Mouse (Mus musculus): Measurements from ENCODE around the gene Nlgn2. TPM values are rescaled to one million over a fixed set of nuclear protein-coding genes. Genes with fewer than 3 reads are reported as not detected.

Gene Nlgn2
- total RNA-seq, 2 experiments from 2014 or later: 277 to 281 TPM

DNA sequence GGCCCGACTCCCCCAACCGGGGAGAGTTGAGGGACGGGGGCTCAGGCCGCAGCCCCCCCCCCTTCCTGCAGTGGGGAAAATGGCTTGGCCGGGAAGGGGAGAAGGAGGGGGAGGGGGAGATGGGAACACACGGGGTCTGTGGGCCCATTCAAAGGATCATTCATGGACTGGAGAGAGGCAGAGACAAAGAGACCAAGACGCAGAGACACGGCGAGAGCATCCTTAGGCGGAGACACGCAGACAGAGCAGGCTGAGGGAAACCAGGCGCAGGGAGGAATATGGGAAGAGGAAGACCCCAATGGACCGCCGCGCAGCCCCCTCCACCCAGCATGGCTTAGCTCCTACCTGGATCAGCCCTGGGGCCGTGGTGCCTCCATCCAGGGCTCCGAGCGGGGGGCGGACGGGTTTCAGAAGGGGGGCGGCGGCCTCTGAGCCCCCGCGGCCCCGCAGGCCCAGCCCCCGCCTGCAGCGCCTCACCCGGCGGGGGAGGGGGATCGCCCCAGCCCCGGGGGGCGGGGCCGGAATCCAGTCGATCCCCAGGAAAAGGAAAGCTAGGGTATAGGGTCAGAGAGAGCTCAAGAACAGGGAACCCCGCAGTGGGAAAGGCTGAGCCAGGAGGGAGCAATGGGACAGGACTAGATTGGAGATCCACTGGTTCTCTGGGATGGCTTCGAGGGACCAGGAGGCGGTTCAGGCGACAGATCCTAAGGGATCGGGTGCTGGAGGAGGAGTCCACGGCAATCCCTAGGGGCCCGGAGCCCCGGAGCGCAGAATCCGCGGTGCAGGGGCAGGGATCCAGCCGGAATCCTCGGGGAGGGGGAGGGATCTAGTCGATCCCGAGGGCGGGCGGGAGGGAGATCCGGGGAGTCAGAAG, 644 bp downstream of the Nlgn2 start:
- peak; percentile 44 for DNase-seq (ENCODE audit: low spot score in 2 of 2)
- intact Hi-C loops (cut with DNase I): loop anchor here (2.0 to 5.0 kb wide), 2 partner anchors 34 to 80 kb away; partner anchors contain the start of gene Polr2a

DNA sequence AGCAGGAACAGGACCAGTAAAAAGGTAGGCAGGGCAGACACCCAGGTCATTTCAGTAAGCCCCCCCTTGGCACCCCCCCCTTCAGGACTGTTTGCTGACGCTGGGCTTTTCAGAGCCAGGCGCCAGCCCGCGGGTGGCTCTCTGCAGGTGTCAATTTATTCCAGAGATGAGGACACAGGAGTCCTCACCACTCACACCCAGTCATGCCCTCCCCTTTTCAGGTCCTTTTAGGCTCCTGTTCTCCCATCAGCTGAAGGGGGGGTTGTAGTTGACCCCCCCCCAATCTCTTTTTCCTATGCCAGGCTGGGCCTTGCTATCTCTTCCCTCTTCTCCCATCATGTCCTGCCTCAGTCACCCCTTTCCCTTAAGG, 1.6 kb downstream of the Nlgn2 start:
- intact Hi-C loops (cut with DNase I): loop anchor here (2.0 to 5.0 kb wide), 2 partner anchors 33 to 79 kb away; partner anchors contain the start of gene Polr2a
- DNase-seq (ENCODE audit: low spot score in 2 of 2): no peak

GRCm38 (mm10) chr11:69835326-69835965, 2.1 kb downstream of the Nlgn2 start:
- no peak for DNase-seq (ENCODE audit: low spot score in 2 of 2)
- intact Hi-C loops (cut with DNase I): loop anchor here (5.0 kb wide), 1 partner anchor 78 kb away; the partner anchor contains the start of gene Polr2a

DNA sequence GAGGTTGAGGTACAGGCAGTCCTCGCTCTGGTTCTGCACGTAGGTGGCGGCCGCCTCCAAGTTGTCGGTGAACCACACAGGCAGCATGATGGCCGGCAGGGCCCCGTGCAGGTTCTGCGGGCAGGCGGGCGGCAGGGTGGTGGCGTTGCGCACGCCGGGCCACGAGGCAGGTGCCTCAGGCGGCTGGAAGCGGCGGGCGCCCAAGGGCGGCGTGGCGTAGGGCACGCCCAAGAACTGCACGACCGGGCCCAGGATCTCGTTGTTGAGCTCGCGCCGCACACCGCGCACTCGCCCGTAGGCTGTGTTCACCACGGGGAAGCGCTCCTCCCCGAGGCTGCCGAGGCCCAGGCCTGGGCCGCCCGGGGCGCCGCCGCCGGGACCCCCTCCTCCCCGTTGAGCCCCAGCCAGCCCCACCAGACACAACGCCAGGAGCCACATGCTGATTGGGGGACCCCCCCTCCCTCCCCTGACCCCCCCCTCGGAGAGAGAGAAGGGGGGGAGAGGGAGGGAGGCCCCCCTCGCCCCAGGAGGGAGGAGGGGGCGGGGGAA, 3.5 kb downstream of the Nlgn2 start:
- intact Hi-C loops (cut with DNase I): no loop called here

GRCm38 (mm10) chr11:69833554-69833953, 4.0 kb downstream of the Nlgn2 start:
- intact Hi-C loops (cut with DNase I): no loop called here
- no peak for DNase-seq (ENCODE audit: low spot score in 2 of 2)

More for the DNA sequence above, 3.5 kb downstream of the Nlgn2 start:
- no peak for DNase-seq (ENCODE audit: low spot score in 2 of 2)

DNA sequence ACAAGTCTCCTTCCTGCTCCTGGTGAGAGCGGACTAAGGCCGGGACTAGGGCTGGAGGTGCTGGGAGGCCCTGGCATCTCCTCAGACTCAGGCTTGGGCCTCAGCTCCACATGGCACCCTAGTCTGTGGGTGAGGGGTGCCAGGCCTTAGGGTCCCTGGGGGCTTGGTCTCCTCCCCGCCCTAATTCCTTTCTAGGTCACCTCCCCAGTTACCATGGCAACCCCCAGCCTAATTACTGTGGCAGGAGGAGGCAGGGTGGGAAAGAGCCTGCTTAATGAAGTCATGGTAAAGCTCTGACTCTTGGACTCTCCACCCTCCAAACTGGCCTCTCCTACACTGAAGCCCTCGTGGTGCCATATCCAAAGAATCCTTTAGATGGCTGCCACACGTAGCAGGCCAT, 8.8 kb downstream of the Nlgn2 start:
- DNase-seq (ENCODE audit: low spot score in 2 of 2): no peak
- intact Hi-C loops (cut with DNase I): no loop called here

DNA sequence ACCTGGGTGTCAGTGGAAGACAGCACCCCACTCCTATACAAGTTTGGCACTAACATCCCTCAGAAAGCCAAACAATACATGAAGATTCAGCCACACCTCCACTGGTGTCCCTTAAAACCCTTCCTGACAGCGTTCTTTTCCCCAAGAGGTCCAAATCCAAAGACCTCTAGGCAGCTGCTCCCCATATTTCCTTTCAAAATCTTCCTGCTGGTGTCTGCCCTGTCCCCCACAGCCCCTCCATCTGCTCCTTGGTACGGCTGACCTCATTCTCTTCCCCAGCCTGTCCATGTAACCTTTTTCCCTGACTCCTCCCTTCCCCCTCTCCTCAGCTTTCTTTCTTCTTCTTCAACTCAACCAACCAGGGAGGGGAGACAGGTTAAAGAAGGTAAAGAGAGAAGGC, 14.1 kb downstream of the Nlgn2 start:
- intact Hi-C loops (cut with DNase I): no loop called here
- DNase-seq (ENCODE audit: low spot score in 2 of 2): no peak

DNA sequence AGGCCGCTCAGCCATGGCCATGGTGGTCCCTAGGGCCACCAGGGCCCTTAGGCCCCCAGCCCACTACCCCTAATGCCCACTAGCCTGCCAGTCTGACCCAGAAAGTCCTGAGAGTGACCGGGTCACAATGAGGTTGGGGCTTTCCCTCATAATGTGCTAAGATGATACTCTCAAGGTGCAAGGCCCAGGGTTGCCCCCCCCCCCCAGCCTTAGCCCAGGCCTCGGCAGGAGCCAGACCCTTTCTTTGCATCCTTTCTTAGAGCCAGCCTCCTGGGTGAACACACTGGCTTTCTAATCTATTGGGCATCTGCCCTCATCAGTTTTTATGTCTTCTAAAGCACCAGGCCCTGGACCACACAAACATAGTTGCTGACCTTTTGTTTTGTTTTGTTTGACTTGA, 15.5 kb downstream of the Nlgn2 start, which contains the start of gene Spem1:
TSS of gene Spem1 (minus strand) at position 101 of the 400 bp plus-strand sequence.
- intact Hi-C loops (cut with DNase I): no loop called here
- DNase-seq (ENCODE audit: low spot score in 2 of 2): no peak

DNA sequence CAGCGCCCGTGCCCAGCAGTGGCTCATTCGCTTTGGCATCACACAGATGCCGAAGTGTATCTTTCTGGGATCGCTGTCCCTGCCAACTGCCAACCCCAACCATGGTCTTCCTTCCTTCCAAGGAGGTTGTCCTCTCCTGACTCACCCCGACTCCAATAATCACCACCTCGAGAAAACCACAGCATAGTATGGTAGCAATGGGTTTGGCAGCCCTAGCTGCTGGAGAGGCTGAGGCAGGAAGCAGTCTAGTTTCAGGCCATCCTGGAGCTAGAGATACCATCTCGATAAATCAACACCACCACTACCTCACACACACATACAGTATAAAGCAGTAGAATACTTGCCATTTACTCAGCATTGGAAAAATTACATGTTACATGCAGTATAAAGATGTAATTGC, 18.7 kb downstream of the Nlgn2 start:
- no peak for DNase-seq (ENCODE audit: low spot score in 2 of 2)
- intact Hi-C loops (cut with DNase I): no loop called here

DNA sequence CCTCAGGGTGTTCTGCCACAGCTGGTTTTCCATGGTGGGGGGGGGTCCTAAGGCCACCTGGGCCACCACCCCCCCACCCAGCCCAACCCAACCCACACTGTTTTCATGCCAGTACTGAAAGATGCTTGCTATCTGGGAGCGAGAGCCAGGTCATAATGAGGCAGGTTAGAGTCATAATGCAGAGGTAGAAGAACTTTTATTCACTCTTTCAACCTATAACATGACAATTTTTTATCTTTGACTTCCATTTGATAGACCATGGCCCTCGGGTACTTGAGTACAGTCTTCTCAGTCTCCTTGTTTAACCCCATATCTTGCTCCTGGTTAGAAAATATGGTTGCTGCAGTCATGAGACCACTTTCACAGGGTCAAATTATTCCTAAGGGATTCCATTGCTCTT, 19.2 kb downstream of the Nlgn2 start, which contains the start of gene Spem2:
TSS of gene Spem2 (minus strand) at position 101 of the 400 bp plus-strand sequence.
- DNase-seq (ENCODE audit: low spot score in 2 of 2): no peak
- intact Hi-C loops (cut with DNase I): no loop called here

- DNase-seq (ENCODE audit: low spot score in 2 of 2): no peak
- intact Hi-C loops (cut with DNase I): no loop called here
Measured at GRCm38 (mm10) chr11:69816520-69816919, 21.1 kb downstream of the Nlgn2 start.

GRCm38 (mm10) chr11:69815155-69815554, 22.4 kb downstream of the Nlgn2 start, which contains the start of gene Gm39566:
Gene Gm39566 (minus strand): TSS chr11:69815298.
- intact Hi-C loops (cut with DNase I): no loop called here
- no peak for DNase-seq (ENCODE audit: low spot score in 2 of 2)

DNA sequence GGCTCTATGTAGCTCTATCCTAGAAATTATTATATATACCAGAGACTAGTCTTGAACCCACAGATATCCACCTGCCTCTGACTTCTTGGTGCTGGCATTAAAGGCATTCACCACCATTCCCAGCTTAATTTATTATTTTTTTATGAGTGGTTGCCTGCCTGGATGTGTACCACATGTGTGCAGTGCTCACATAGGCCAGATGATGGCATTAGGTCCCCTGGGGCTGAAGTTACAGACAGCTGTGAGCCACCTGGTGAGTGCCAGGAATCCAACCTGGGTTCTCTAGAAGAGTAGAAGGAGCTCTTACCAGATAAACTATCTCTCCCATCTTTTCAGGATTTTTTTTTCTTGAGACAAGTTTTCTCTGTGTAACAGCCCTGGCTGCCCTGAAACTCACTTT, 27.3 kb downstream of the Nlgn2 start:
- intact Hi-C loops (cut with DNase I): no loop called here
- no peak for DNase-seq (ENCODE audit: low spot score in 2 of 2)

DNA sequence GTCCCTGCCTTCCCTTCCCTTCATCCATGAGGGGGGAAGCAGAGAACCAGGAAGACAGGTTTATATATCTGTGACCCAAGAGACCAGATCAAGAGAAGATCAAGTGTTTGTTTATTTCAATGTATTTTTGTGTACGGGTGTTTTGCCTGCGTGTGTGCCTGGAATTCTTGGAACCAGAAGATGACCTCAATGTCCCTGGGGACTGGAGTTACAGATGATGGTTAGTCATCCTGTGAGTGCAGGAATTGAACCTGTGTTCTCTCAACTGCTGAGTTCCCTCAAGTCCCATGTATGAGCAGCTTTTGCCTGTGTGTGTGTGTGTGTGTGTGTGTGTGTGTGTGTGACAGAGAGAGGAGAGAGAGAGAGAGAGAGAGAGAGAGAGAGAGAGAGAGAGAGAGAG, 29.9 kb downstream of the Nlgn2 start:
- DNase-seq (ENCODE audit: low spot score in 2 of 2): no peak
- intact Hi-C loops (cut with DNase I): no loop called here

GRCm38 (mm10) chr11:69806378-69806777, 31.2 kb downstream of the Nlgn2 start:
- DNase-seq (ENCODE audit: low spot score in 2 of 2): no peak
- intact Hi-C loops (cut with DNase I): no loop called here

- intact Hi-C loops (cut with DNase I): loop anchor here (5.0 kb wide), 1 partner anchor 72 kb away; the partner anchor contains the start of gene Tmem95
- DNase-seq (ENCODE audit: low spot score in 2 of 2): no peak
Measured at GRCm38 (mm10) chr11:69804972-69805909, 32.3 kb downstream of the Nlgn2 start, which contains the start of gene Tmem102. Gene Tmem102 (minus strand): TSS chr11:69805624.

- intact Hi-C loops (cut with DNase I): loop anchor here (5.0 kb wide), 1 partner anchor 73 kb away; the partner anchor contains the start of gene Tmem95
Measured at GRCm38 (mm10) chr11:69804652-69804940, 33.0 kb downstream of the Nlgn2 start.

DNA sequence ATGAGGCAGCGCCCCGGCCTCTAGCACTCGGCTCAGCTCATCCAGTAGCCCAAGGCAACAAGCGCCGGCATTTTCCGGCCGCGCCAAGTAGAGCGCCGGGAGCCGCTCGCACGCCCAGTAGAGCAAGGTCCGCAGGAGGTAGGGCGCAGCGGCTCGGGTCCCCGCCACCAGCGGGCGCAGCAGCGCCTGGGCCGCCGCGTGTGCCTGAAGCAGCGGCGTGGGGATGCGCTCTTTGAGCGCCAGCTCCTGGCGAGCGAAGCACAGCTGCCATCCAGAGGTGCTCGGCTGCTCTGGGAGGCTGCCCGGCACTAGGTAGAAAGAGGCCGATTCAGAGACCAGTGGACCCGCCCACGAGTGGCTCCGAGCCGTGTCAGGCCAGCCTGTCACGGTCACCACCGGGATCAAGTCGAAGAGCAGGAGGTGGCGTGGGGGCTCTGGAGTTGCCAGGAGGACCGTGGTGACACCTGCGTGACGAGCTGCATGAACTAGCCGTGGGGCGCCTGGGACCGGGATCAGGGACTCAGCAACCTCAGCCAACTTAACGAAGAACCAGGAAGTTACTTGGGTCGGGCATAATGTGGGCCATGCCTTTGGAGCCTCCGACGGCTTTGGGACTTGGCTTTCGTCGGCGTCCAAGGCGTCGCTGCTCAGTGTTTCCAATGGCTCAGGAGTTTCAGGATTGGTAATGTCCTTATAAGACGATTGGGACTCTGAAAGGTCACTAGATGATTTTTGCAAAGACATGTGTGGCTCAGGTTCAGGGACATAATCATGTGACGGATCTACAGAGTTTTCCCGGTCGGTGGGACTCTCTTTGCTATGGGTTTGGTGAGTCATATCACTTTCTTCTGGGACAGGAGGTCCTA, 33.6 kb downstream of the Nlgn2 start:
- intact Hi-C loops (cut with DNase I): loop anchor here (2.0 to 5.0 kb wide), 3 partner anchors 33 to 73 kb away; partner anchors contain the start of genes Nlgn2, Tmem95 and Zbtb4
- DNase-seq (ENCODE audit: low spot score in 2 of 2): peak; percentile 59 to 74

More at GRCm38 (mm10) chr11:69804652-69804940, 33.0 kb downstream of the Nlgn2 start:
- DNase-seq (ENCODE audit: low spot score in 2 of 2): no peak

All from left cerebral cortex, postnatal 14 days (tissue).